Mouse (Mus musculus) neural tube, postnatal 0 days (tissue): ENCODE measurements around the gene Rfpl4. TPM values are rescaled to one million over a fixed set of nuclear protein-coding genes. Genes with fewer than 3 reads are reported as not detected.

Source experiments
- microRNA-seq: library from miRNA; unstranded; fragments of <30 nt; microRNA quantifications from one replicate; pipeline ENCODE4, GENCODE M21; 2016
- polyA plus RNA-seq: library from polyadenylated mRNA; unstranded; fragments of >200 nt; fragmentation: Nextera tagmentation; extraction: Ambion mirVana; gene quantifications from 2 replicates; pipeline ENCODE4 v1.2.1, GENCODE M21; 2015

Rfpl4 gene
- polyA plus RNA-seq, result not detected in 2 replicates

DNA sequence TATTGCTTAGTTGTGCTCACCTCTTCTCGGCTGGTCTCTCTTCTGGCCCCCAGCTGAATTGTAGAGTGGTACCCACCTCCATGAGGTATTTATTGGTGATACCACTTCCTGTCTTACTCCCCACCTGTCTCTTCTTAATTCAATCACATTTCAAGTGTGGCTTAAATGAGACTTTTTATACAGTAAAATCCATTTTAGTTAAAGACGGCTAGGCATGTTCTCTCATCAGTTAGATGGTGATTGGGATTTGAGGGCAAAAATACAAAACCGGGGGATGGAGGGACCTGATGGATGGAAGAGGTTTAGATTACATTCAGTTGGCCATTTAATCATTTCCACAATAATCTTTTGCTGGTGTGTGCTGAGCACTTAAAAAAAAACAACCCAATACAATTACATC, at the start of gene Rfpl4:
Gene Rfpl4 (minus strand): TSS at position 101 of the 400 bp plus-strand sequence.

DNA sequence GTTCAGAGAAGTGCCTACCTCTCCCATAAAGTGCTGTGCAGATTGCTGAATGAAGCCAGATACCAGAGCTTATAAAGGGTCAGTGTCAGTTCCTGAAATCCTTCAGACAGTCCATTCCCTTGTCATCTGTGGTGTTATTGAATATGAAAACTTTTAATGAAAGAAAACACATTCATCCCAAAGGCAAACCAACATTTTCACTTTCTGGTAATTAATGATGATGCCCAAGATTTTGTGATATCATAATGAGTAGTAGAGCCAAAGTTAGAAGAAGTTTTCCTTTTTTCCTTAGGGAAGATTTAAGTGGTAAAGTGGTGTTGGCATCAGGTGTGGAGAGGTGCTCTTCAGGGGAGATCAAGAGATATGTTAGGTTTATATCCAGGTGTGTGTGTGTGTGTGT, 32.8 kb upstream of the Rfpl4 start, which contains the start of gene Vmn1r55:
Gene Vmn1r55 (minus strand): TSS at position 101 of the 400 bp plus-strand sequence.

DNA sequence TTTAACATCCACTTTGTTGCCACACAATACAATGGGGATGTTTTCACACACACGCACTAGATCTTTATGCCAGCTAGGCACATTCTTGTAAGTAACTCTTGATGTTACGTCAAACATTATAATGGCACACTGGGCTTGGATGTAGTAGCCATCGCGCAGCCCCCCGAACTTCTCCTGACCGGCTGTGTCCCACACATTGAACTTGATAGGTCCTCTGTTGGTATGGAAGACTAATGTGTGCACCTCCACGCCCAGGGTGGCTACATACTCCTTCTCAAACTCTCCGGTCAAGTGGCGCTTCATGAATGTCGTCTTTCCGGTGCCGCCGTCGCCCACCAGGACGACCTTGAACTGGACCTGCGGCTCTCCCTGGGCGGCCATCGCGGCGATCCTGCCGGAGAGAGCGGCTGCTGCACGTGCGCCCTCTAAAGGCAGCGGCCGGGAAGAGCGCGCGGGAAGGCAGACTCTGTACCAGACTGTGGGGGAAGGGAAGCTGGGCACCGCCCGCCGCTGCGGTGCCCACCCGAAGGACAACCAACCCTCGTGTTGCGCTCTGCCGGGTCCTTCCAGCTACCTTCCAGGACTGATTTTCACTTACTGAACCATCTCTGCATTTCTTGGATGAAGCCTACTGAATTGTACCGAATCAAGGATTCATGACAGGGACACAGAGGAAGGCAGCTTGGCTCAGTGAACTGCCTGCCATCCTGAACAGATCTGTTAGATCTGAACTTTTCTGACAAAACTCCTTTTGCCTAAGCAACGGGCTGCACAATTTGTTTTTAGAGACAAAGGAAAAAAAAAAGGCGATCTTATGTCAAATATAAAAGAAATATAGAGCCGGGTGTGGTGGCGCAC, 9.0 kb upstream of the Rfpl4 start, which contains the start of gene Rasl2-9:
Gene Rasl2-9 (minus strand): TSS at position 402 of the 858 bp plus-strand sequence.

DNA sequence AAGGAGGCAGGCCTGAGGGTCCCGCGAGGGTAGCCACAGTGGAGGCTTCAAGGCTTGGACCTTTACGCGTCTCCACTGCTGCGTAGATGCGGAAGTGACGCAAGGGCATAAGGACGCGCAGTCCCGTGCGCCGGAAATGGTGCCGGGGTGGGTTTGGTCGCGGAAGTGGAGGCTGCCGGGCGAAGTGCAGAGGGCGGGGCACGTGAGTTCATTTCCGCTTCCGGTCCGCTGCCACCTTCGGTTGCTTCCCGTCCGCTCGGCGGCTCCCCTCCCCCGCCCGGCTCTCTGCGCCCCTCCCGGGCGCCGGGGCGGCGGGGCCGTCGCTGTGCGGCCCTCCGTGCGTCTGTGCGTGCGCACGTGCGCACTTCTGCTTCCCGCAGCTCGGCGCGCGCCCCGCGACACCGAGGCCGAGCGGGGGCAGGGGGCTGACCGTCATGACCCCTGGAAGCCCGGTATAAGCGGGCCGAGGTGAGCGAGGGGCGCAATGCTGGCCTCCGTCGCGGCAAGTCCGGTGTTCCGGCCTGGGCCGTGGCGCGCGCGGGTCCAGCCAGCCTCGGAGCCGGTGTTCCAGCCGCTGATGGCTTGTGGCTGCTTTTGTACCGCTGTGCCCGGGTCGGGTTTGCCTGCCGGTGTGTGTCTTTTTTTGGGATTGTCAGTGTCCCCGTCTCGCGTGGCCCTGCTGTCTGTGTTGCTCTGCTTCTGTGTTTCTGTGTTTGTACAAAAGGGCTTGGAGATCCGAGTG, 36.6 kb downstream of the Rfpl4 start, which contains the start of gene Epn1:
Gene Epn1 (plus strand): TSS at position 226 of the 742 bp plus-strand sequence.

GRCm38 (mm10) chr7:5061774-5062359, 54.9 kb downstream of the Rfpl4 start, which contains the start of gene U2af2:
U2af2 (plus strand) TSS chr7:5062143.

Small RNA genes lying within 50 kb of the gene (microRNA-seq; reads per million reads assigned to microRNA genes)
- gene Gm26217, result not detected

Other genes starting within 250 kb of the Rfpl4 start
- gene Isoc2b, start 246.7 kb downstream of the Rfpl4 start, polyA plus RNA-seq, result 3.1 and 4.0 TPM in 2 replicates
- 0.85 and 0.86 TPM in 2 replicates for gene Isoc2a, start 239.8 kb downstream of the Rfpl4 start, polyA plus RNA-seq
- gene Gm36210, start 210.4 kb downstream of the Rfpl4 start, polyA plus RNA-seq, result 0.42 TPM in 1 of 2 replicates, not detected in the other
- gene Zfp628, start 201.7 kb downstream of the Rfpl4 start, polyA plus RNA-seq, result 3.0 and 4.2 TPM in 2 replicates
- 35.0 and 39.1 TPM in 2 replicates for gene Nat14, start 194.9 kb downstream of the Rfpl4 start, polyA plus RNA-seq
- 0.88 and 1.3 TPM in 2 replicates for gene Ssc5d, start 191.2 kb downstream of the Rfpl4 start, polyA plus RNA-seq
- gene Sbk2, start 152.5 kb downstream of the Rfpl4 start, polyA plus RNA-seq, result not detected in 2 replicates
- 0.12 and 0.25 TPM in 2 replicates for gene Sbk3, start 145.8 kb downstream of the Rfpl4 start, polyA plus RNA-seq
- gene Zfp579, start 120.8 kb downstream of the Rfpl4 start, polyA plus RNA-seq, result 37.5 and 40.0 TPM in 2 replicates
- 5.8 and 6.8 TPM in 2 replicates for gene Zfp524, start 102.5 kb downstream of the Rfpl4 start, polyA plus RNA-seq
- gene Fiz1, start 102.3 kb downstream of the Rfpl4 start, polyA plus RNA-seq, result 22.9 and 26.6 TPM in 2 replicates
- 1.3 and 2.1 TPM in 2 replicates for gene Gm44973, start 101.5 kb downstream of the Rfpl4 start, polyA plus RNA-seq
- gene Zfp865, start 96.6 kb downstream of the Rfpl4 start, polyA plus RNA-seq, result 5.1 and 5.6 TPM in 2 replicates
- 72.3 and 78.9 TPM in 2 replicates for gene Ccdc106, start 96.4 kb downstream of the Rfpl4 start, polyA plus RNA-seq
- not detected in 2 replicates for gene 4632433K11Rik, start 82.8 kb downstream of the Rfpl4 start, polyA plus RNA-seq
- gene Zfp784, start 78.5 kb downstream of the Rfpl4 start, polyA plus RNA-seq, result 6.1 and 7.8 TPM in 2 replicates
- gene Zfp580, start 65.4 kb downstream of the Rfpl4 start, polyA plus RNA-seq, result 128 and 133 TPM in 2 replicates
- 72.7 and 76.9 TPM in 2 replicates for gene U2af2, start 54.8 kb downstream of the Rfpl4 start, polyA plus RNA-seq
- 93.4 and 120 TPM in 2 replicates for gene Epn1, start 36.7 kb downstream of the Rfpl4 start, polyA plus RNA-seq
- gene Rasl2-9, start 9.0 kb upstream of the Rfpl4 start, polyA plus RNA-seq, result 0.81 and 0.85 TPM in 2 replicates
- gene Vmn1r55, start 32.7 kb upstream of the Rfpl4 start, polyA plus RNA-seq, result not detected in 2 replicates
- not detected in 2 replicates for gene Vmn1r56, start 79.8 kb upstream of the Rfpl4 start, polyA plus RNA-seq
- not detected in 2 replicates for gene Vmn1r57, start 101.5 kb upstream of the Rfpl4 start, polyA plus RNA-seq
- not detected in 2 replicates for gene Gm5065, start 233.6 kb upstream of the Rfpl4 start, polyA plus RNA-seq
- gene Nlrp2, start 234.1 kb upstream of the Rfpl4 start, polyA plus RNA-seq, result not detected in 2 replicates